Mouse (Mus musculus) 3T3-L1 (cell line): ENCODE data around the gene Tmem138.
"Not testable (repeated sequence)": the region's sequence is repeated elsewhere in the genome, so short reads cannot be mapped to it uniquely, and the experiment has no call there.

Source experiments
- DNase-seq: peaks from one replicate; pipeline ENCODE4 v3.0.0-alpha.2; 2015; ENCODE audit warnings: low read depth, low spot score

Gene Tmem138

GRCm38 (mm10) chr19:10580102-10580501 is 2.9 kb upstream of the Tmem138 start:
- DNase-seq = no peak

GRCm38 (mm10) chr19:10569627-10570026 is 7.5 kb downstream of the Tmem138 start:
- DNase-seq = peak; percentile 78

- peak; percentile 65 for DNase-seq
Measured at GRCm38 (mm10) chr19:10565217-10565616, 11.9 kb downstream of the Tmem138 start.

GRCm38 (mm10) chr19:10564278-10564677 is 12.9 kb downstream of the Tmem138 start:
- no peak for DNase-seq

- peak; percentile 59 for DNase-seq
Measured at GRCm38 (mm10) chr19:10562351-10562750, 14.8 kb downstream of the Tmem138 start.

GRCm38 (mm10) chr19:10561558-10562314 is 15.4 kb downstream of the Tmem138 start:
- peak; percentile 97 for DNase-seq

- peak; percentile 93 for DNase-seq
Measured at GRCm38 (mm10) chr19:10560108-10560507, 17.1 kb downstream of the Tmem138 start.

- DNase-seq = not testable (repeated sequence)
Measured at GRCm38 (mm10) chr19:10557837-10558375, 19.3 kb downstream of the Tmem138 start.

GRCm38 (mm10) chr19:10557430-10557829 is 19.7 kb downstream of the Tmem138 start:
- no peak for DNase-seq

- no peak for DNase-seq
Measured at GRCm38 (mm10) chr19:10557001-10557400, 20.2 kb downstream of the Tmem138 start.

- DNase-seq = peak; percentile 78
Measured at GRCm38 (mm10) chr19:10555624-10556510, 21.3 kb downstream of the Tmem138 start, which contains the start of gene Tmem216. Gene Tmem216 (minus strand): TSS chr19:10556238.

- no peak for DNase-seq
Measured at GRCm38 (mm10) chr19:10539454-10539853, 37.7 kb downstream of the Tmem138 start.

- peak; percentile 40 for DNase-seq
Measured at GRCm38 (mm10) chr19:10530082-10530481, 47.1 kb downstream of the Tmem138 start.

GRCm38 (mm10) chr19:10525910-10526309 is 51.3 kb downstream of the Tmem138 start, which contains the start of gene Sdhaf2:
Gene Sdhaf2 (minus strand): TSS chr19:10526142.
- DNase-seq = peak; percentile 89

GRCm38 (mm10) chr19:10525106-10525901 is 51.9 kb downstream of the Tmem138 start, which contains the start of gene Cpsf7:
Gene Cpsf7 (plus strand): TSS chr19:10525266.
- DNase-seq = peak; percentile 95

- DNase-seq = no peak
Measured at GRCm38 (mm10) chr19:10524784-10525105, 52.4 kb downstream of the Tmem138 start.

GRCm38 (mm10) chr19:10523483-10524080 is 53.6 kb downstream of the Tmem138 start:
- DNase-seq = no peak

- no peak for DNase-seq
Measured at GRCm38 (mm10) chr19:10521926-10522325, 55.2 kb downstream of the Tmem138 start.
